Mouse (Mus musculus) heart, adult 2 months (tissue): ENCODE measurements at regions not wholly inside any gene's neighbourhood (a gene's known extent, or its start where the extent isn't known, plus 50 kb on each side); places are given as distances from the start of the nearest gene placed in this dataset.

ENCODE experiments used
- DNase-seq, 2 experiments: peaks; one replicate each; pipeline ENCODE4 v3.0.0; 2021
- H3K27ac ChIP-seq: fragments of 200-600 bp; 2 replicates; pipeline ENCODE4 v1.8.1; 2022
- H3K27me3 ChIP-seq: fragments of 200-500 bp; 2 replicates; pipeline ENCODE4 v1.6.1; 2012; ENCODE audit warnings: mild to moderate bottlenecking, low read length, inconsistent platforms, mixed read lengths; ENCODE audit not compliant: control insufficient read depth, insufficient read depth
- H3K36me3 ChIP-seq: fragments of 200-500 bp; 2 replicates; pipeline ENCODE4 v1.6.1; 2012; ENCODE audit warnings: low read length, inconsistent platforms; ENCODE audit not compliant: control insufficient read depth, insufficient read depth
- H3K4me1 ChIP-seq: fragments of 200-500 bp; 2 replicates; pipeline ENCODE4 v1.6.1; 2011; ENCODE audit warnings: low read length; ENCODE audit not compliant: control insufficient read depth, insufficient read depth
- H3K4me3 ChIP-seq: fragments of 200-600 bp; 2 replicates; pipeline ENCODE4 v1.8.1; 2022
- H3K79me2 ChIP-seq: fragments of 200-500 bp; replicated peaks from 2 replicates; pipeline ENCODE4 v1.6.1; 2012; ENCODE audit warnings: mild to moderate bottlenecking, inconsistent platforms, low read length, moderate library complexity, mixed read lengths; ENCODE audit not compliant: control insufficient read depth, insufficient read depth
- H3K9ac ChIP-seq: fragments of 200-500 bp; 2 replicates; pipeline ENCODE4 v1.6.1; 2012; ENCODE audit warnings: low read depth, mild to moderate bottlenecking, control low read depth, inconsistent platforms, low read length, mixed read lengths
- CTCF ChIP-seq: fragments of 200-600 bp; IDR thresholded peaks from 2 replicates; pipeline ENCODE4 v1.8.1; 2022; ENCODE audit warnings: antibody characterized with exemption, mild to moderate bottlenecking, moderate library complexity
- EP300 ChIP-seq: fragments of 200-500 bp; IDR thresholded peaks from 2 replicates; pipeline ENCODE4 v1.6.1; 2011; ENCODE audit warnings: low read depth, low read length, control low read depth; ENCODE audit not compliant: insufficient read depth
- POLR2A ChIP-seq: fragments of 200-500 bp; IDR thresholded peaks from 2 replicates; pipeline ENCODE4 v1.6.1; 2011; ENCODE audit warnings: mild to moderate bottlenecking, low read depth, low read length, control low read depth; ENCODE audit not compliant: insufficient read depth
- WGBS: fragments of 180-500 bp; shearing (Covaris S2); methylation state at CpG from one replicate; pipeline ENCODE4 v1.1.7; 2018; 5-methylcytosine and 5-hydroxymethylcytosine counted together
- intact Hi-C: fragments of 180-260 bp; cut with DNase I; formaldehyde crosslinking; loops from one replicate; pipeline ENCODE4 v1.15.1; 2025

DNA sequence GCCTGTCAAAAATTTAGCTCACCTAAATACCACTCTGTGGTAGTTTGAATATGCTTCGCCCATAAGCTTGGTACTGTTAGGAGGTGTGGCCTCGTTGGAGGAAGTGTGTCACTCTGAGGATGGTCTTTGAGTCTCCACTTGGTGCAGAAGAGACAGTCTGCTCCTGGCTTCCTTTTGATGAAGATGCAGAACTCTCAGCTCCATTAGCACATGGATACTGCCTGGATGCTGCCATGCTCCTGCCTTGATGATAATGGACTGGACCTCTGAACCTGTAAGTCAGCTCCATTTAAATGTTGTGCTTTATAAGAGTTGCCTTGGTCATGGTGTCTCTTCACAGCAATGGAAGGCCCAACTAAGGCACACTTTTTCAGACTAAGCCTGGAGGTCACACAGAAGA, 56.9 kb upstream of the Pik3r1 start:
- WGBS = 92% methylated on average over 2 of the region's 2 CpGs
- no peaks in the 10 kb centered on the region for H3K79me2 ChIP-seq

DNA sequence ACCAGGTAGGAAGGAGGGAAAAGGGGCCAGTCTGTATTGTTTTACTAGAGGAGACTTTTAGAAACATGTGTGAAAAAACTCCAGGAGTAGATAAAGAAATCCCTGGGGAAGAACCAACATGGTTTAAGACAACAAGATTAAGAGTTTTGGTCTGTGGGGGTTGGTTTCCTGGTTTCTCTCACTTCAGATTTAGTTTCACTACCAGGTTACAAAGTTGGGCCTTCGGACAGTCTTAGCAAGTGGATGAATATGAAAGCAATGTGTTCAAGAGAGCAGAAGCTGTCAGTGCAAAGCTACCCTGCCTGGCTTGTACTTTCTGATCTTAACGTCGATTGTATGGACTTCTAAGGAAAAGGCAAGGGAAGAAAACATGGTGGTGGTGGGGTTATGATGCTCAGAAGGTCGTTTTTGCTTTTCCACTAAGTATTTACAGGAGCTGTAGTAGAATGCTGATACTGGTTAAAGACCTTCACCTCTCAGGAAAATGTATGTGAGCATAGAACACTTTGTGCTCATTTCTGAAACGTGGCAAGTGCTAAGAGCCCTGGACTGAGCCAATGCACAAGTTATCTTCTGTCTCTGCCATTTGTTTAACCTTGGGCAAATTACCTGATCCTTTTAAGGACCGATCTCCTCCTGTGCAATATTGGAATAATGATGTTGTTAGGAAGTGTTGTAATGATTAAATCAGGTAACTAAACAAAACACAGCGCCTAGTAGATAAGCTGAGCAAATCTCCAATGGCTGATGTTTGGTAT, 64.0 kb upstream of the Pik3r1 start:
- intact Hi-C loops = no loop called here
- H3K4me1 ChIP-seq = peaks cover 1% of the 10 kb centered on the region; the same call in 1 of the 2 replicates
- TF ChIP-seq EP300 (no peak), CTCF (no peak), POLR2A (no peak)
- H3K9ac ChIP-seq = no peak overlapping the region
- no peak for DNase-seq
- WGBS = 67% methylated on average over 7 of the region's 7 CpGs
- no peak overlapping the region for H3K4me3 ChIP-seq
- no peaks in the 10 kb centered on the region for H3K36me3 ChIP-seq
- H3K27ac ChIP-seq = no peak overlapping the region
- no peaks in the 10 kb centered on the region for H3K79me2 ChIP-seq
- H3K27me3 ChIP-seq = no peaks in the 10 kb centered on the region

More for the DNA sequence above, 56.9 kb upstream of the Pik3r1 start:
- H3K4me3 ChIP-seq = no peak overlapping the region
- intact Hi-C loops = no loop called here
- H3K27ac ChIP-seq = no peak overlapping the region
- no peak for DNase-seq
- TF ChIP-seq EP300 (no peak), CTCF (no peak), POLR2A (no peak)
- H3K27me3 ChIP-seq = no peaks in the 10 kb centered on the region
- no peaks in the 10 kb centered on the region for H3K36me3 ChIP-seq
- no peaks in the 10 kb centered on the region for H3K4me1 ChIP-seq
- no peak overlapping the region for H3K9ac ChIP-seq

DNA sequence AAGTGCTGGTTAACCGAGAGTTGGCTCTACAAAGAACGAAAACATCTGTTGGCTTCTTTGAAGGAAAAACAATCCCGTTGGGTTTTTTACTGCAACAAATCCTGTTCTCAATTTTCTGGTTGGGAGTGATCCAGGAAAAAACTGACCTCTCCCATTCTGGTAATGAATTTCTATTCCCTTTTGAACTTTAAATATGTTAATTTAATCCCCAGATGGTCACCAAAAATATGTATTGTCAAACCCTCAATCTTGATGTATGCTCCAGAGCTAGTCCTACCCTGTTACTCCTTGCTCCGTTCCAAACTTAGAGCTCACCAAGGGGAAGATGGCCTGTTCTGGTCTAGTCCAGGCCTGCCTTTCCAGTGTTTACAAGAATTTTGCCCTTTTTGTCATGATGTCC, 66.5 kb upstream of the Pik3r1 start:
- Histone ChIP-seq H3K4me3 (no peak overlapping the region), H3K9ac (no peak overlapping the region), H3K4me1 (peaks cover 1% of the 10 kb centered on the region; the same call in 1 of the 2 replicates), H3K36me3 (no peaks in the 10 kb centered on the region), H3K79me2 (no peaks in the 10 kb centered on the region), H3K27me3 (no peaks in the 10 kb centered on the region), H3K27ac (peak overlapping the region; percentile 45)
- no peak for DNase-seq
- no peak for TF ChIP-seq EP300
- no peak for TF ChIP-seq CTCF
- no peak for TF ChIP-seq POLR2A
- intact Hi-C loops = no loop called here
- WGBS = 27% methylated on average over 4 of the region's 4 CpGs

DNA sequence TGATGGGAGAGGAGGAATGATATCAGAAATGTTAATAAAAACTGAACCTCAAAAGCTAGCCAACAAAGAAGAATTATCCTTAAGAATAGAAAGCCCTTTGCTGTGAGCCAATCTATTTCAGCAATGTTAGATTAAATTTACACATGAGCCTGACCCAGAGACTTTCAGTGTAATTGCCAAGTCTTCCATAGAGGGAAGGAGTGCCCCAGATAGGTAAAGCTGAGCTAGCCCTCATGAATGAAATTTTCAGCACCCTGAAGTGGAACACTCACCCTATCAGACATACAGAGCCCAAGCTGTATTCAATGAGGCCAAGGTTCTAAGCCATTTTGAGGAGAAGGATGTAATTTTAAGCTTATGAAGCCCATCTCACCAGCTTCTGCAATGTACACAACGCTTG, 69.0 kb upstream of the Pik3r1 start:
- Histone ChIP-seq H3K27ac (no peak overlapping the region), H3K9ac (no peak overlapping the region), H3K4me3 (no peak overlapping the region), H3K27me3 (no peaks in the 10 kb centered on the region), H3K36me3 (no peaks in the 10 kb centered on the region), H3K4me1 (no peaks in the 10 kb centered on the region; the same call in 1 of the 2 replicates), H3K79me2 (no peaks in the 10 kb centered on the region)
- 78% methylated on average over 1 of the region's 1 CpGs for WGBS
- TF ChIP-seq EP300 (no peak), POLR2A (no peak), CTCF (no peak)
- no peak for DNase-seq
- intact Hi-C loops = no loop called here

DNA sequence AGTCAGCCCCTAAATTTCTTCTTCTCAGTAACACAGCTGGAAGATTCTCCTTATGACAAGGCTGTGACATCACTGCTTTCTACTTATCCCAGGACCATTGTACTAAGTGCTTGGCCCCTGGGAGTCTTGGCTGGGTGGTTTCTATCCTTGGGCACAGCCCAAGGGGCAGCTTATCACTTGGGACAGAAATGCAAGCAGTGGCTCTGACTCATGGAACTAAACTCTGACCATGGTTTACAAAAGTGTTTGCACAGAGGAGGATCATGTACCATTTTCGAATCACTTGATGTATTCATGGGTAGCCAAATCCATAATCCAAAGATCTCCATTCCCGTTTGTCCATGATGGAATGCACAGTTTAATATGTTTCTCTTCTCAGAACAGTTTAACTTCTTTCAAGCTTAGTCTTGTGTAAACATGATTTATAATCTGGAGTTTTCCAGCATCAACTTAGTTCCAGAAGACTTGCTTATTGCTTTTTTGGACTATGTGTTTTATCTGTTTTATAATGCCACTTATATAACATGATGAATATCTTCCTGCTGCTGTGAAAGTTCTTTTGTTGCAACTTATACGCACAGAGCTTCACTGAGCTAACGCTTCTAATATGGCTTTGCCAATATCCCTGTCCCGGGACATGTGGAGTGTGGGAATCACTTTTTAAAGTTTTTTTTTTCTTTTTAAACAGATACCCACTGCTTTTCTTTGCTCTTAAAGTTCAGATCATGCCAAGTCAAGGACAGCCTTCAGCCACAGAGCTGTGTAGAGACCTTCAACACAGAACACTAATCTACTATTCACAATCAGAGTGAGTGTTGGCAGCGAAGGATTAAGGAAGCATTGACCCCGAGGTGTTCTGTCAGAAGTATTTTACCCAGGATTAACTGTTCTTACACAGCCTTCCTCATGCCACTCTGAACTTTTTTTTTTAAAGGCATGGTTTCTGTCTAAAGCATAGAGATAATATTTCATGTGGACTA, 76.7 kb upstream of the Pik3r1 start:
- Histone ChIP-seq H3K4me3 (no peak overlapping the region), H3K79me2 (no peaks in the 10 kb centered on the region), H3K4me1 (peaks cover 4% of the 10 kb centered on the region), H3K27me3 (no peaks in the 10 kb centered on the region), H3K36me3 (no peaks in the 10 kb centered on the region), H3K9ac (no peak overlapping the region), H3K27ac (no peak overlapping the region)
- intact Hi-C loops = no loop called here
- TF ChIP-seq POLR2A (no peak), CTCF (no peak)
- no peak for DNase-seq
- 65% methylated on average over 7 of the region's 7 CpGs for WGBS

DNA sequence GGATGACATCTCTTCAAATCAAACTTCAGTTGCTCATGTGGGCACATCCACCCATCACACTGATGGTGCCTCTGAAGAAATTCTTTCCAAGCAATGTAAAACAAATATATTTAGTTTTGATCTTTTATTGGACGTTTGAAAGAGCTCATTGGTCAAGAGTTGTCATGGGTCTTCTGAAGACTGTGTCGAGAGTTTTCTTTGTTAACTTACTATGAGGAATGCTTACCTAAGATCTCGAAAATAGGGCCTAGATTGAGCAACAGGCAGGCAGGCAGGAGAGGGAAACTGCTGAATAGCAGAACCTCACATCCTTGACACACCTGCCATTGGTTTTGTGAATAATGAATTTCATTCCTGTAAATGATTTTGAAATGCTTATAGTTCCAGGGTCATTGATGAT, 78.0 kb upstream of the Pik3r1 start:
- intact Hi-C loops = no loop called here
- no peak overlapping the region for H3K4me3 ChIP-seq
- no peak overlapping the region for H3K27ac ChIP-seq
- H3K4me1 ChIP-seq = peaks cover 4% of the 10 kb centered on the region
- WGBS = 78% methylated on average over 3 of the region's 3 CpGs
- H3K79me2 ChIP-seq = no peaks in the 10 kb centered on the region
- DNase-seq = no peak
- H3K36me3 ChIP-seq = no peaks in the 10 kb centered on the region
- TF ChIP-seq POLR2A = no peak
- TF ChIP-seq EP300 = no peak
- TF ChIP-seq CTCF = no peak
- no peaks in the 10 kb centered on the region for H3K27me3 ChIP-seq
- H3K9ac ChIP-seq = no peak overlapping the region
